17 mouse cellular contexts compared by ENCODE assay signal in genomic region chr19:59837628-59838027, GRCm38 (mm10).
DNase-seq lines count a peak whose midpoint lies in the region; ATAC-seq and TF ChIP-seq lines count a peak whose summit lies in the region.
"Had no signal": no experiment of that assay in that cellular context is flagged by ENCODE, and none has a peak within 500 bp of the region (broad histone marks: within the 10 kb centered on the region; RNA-seq: fewer than 3 reads in every experiment).

No protein-coding gene starts in this region.

- no peak overlapping the region for H3K9ac ChIP-seq in forebrain, embryonic 15.5 days (replicated peaks)
- H3K9ac ChIP-seq in forebrain, postnatal 0 days: no peak overlapping the region
- H3K9ac ChIP-seq in forebrain, embryonic 12.5 days: no peak overlapping the region
- H3K9ac ChIP-seq: embryonic facial prominence, embryonic 12.5 days had no signal

- ATAC-seq in forebrain, embryonic 15.5 days (replicated peaks): 0 out of 2 replicates have a peak, but pooled peaks have one; percentile 46
- ATAC-seq in forebrain, postnatal 0 days: no peak
- no peak for ATAC-seq in forebrain, embryonic 12.5 days (ENCODE audit: low FRiP score)

- no peak for TF ChIP-seq CTCF in forebrain, postnatal 0 days (IDR thresholded peaks at IDR 0.05; ENCODE audit: low read depth)
- TF ChIP-seq CTCF in brain, embryonic 14.5 days (IDR thresholded peaks at IDR 0.05; ENCODE audit: borderline replicate concordance, extremely low read depth, insufficient read depth, insufficient read length): no peak

- H3K4me1 ChIP-seq in forebrain, embryonic 15.5 days: peaks cover 17% of the 10 kb centered on the region
- H3K4me1 ChIP-seq in forebrain, embryonic 10.5 days: no peaks in the 10 kb centered on the region
- H3K4me1 ChIP-seq in forebrain, postnatal 0 days (ENCODE audit: insufficient read depth): no peaks in the 10 kb centered on the region
- no peaks in the 10 kb centered on the region for H3K4me1 ChIP-seq in forebrain, embryonic 12.5 days
- H3K4me1 ChIP-seq: embryonic facial prominence, embryonic 10.5 days; embryonic facial prominence, embryonic 12.5 days had no signal

- H3K9me3 ChIP-seq in forebrain, embryonic 15.5 days: no peaks in the 10 kb centered on the region
- H3K9me3 ChIP-seq in forebrain, embryonic 10.5 days: no peaks in the 10 kb centered on the region
- H3K9me3 ChIP-seq in forebrain, postnatal 0 days (ENCODE audit: low read length): no peaks in the 10 kb centered on the region
- no peaks in the 10 kb centered on the region for H3K9me3 ChIP-seq in forebrain, embryonic 12.5 days
- H3K9me3 ChIP-seq: embryonic facial prominence, embryonic 10.5 days; embryonic facial prominence, embryonic 12.5 days had no signal

- H3K36me3 ChIP-seq in forebrain, embryonic 15.5 days: no peaks in the 10 kb centered on the region
- no peaks in the 10 kb centered on the region for H3K36me3 ChIP-seq in forebrain, embryonic 10.5 days (replicated peaks)
- no peaks in the 10 kb centered on the region for H3K36me3 ChIP-seq in forebrain, postnatal 0 days (ENCODE audit: insufficient read depth)
- H3K36me3 ChIP-seq in forebrain, embryonic 12.5 days (replicated peaks): no peaks in the 10 kb centered on the region
- H3K36me3 ChIP-seq: embryonic facial prominence, embryonic 10.5 days; embryonic facial prominence, embryonic 12.5 days had no signal

- TF ChIP-seq POLR2A in brain, embryonic 14.5 days (IDR thresholded peaks at IDR 0.05; ENCODE audit: borderline replicate concordance, extremely low read depth, insufficient read depth, insufficient read length, poor library complexity, severe bottlenecking): no peak

- 41% methylated on average over 6 of the region's 6 CpGs for WGBS in forebrain, embryonic 15.5 days
- 73% methylated on average over 6 of the region's 6 CpGs for WGBS in forebrain, embryonic 10.5 days
- WGBS in forebrain, postnatal 0 days: 41% methylated on average over 6 of the region's 6 CpGs
- 72% methylated on average over 6 of the region's 6 CpGs for WGBS in forebrain, embryonic 12.5 days

- H3K27me3 ChIP-seq in forebrain, embryonic 15.5 days: no peaks in the 10 kb centered on the region
- no peaks in the 10 kb centered on the region for H3K27me3 ChIP-seq in forebrain, embryonic 10.5 days (ENCODE audit: poor library complexity, severe bottlenecking)
- no peaks in the 10 kb centered on the region for H3K27me3 ChIP-seq in forebrain, postnatal 0 days (ENCODE audit: insufficient read depth, low read length)
- no peaks in the 10 kb centered on the region for H3K27me3 ChIP-seq in forebrain, embryonic 12.5 days
- H3K27me3 ChIP-seq: embryonic facial prominence, embryonic 12.5 days had no signal

- no peak overlapping the region for H3K4me3 ChIP-seq in forebrain, embryonic 15.5 days
- no peak overlapping the region for H3K4me3 ChIP-seq in forebrain, embryonic 10.5 days
- H3K4me3 ChIP-seq in forebrain, postnatal 0 days (ENCODE audit: low read depth, low read length): no peak overlapping the region
- H3K4me3 ChIP-seq in forebrain, embryonic 12.5 days (replicated peaks): no peak overlapping the region
- H3K4me3 ChIP-seq: embryonic facial prominence, embryonic 10.5 days; embryonic facial prominence, embryonic 12.5 days had no signal

- H3K27ac ChIP-seq in forebrain, embryonic 15.5 days (replicated peaks): no peak overlapping the region
- H3K27ac ChIP-seq in forebrain, embryonic 10.5 days: no peak overlapping the region
- H3K27ac ChIP-seq in forebrain, postnatal 0 days (ENCODE audit: low read depth, low read length): no peak overlapping the region
- no peak overlapping the region for H3K27ac ChIP-seq in forebrain, embryonic 12.5 days
- H3K27ac ChIP-seq: embryonic facial prominence, embryonic 10.5 days; embryonic facial prominence, embryonic 12.5 days had no signal

- no peak overlapping the region for H3K4me2 ChIP-seq in forebrain, embryonic 15.5 days (replicated peaks)
- no peak overlapping the region for H3K4me2 ChIP-seq in forebrain, postnatal 0 days (ENCODE audit: low read depth)
- H3K4me2 ChIP-seq in forebrain, embryonic 12.5 days: no peak overlapping the region
- H3K4me2 ChIP-seq: embryonic facial prominence, embryonic 12.5 days had no signal

- DNase-seq in forebrain, embryonic 10.5 days (ENCODE audit: extremely low spot score, low spot score): no peak
- DNase-seq in forebrain, postnatal 0 days: peak; percentile 31
- DNase-seq in brain, embryonic 14.5 days (ENCODE audit: low read depth): peak; percentile 56
- peak; percentile 2 for DNase-seq in telencephalon, adult 2 months (ENCODE audit: low read depth, low spot score)
- no peak for DNase-seq in right cerebral cortex, adult 2 months (ENCODE audit: low spot score in 2 of 2)
- DNase-seq: adrenal gland, adult 2 months; adrenal gland, postnatal 10 days; adrenal gland, postnatal 25 days; cerebellum, adult 11-12 months; cerebellum, adult 2 months; cerebellum, adult 9-10 months; cerebellum, postnatal 10 days; cerebellum, postnatal 25 days had no signal

Comparison
In these comparisons a context has a peak if more than half of its experiments do, and no peak if none do; other contexts are left out.
1. DNase-seq: peak in forebrain, postnatal 0 days (single experiment), brain, embryonic 14.5 days (single experiment) and telencephalon, adult 2 months (single experiment); none in forebrain, embryonic 10.5 days (single experiment) and right cerebral cortex, adult 2 months (0 of 2).